Mouse (Mus musculus): ENCODE results near the gene Lce1b. TPM values are rescaled to one million over a fixed set of nuclear protein-coding genes. Genes with fewer than 3 reads are reported as not detected.

The Lce1b gene
- total and polyA plus RNA-seq, 3 experiments: not detected

- Histone ChIP-seq H3K79me2 (ENCODE audit: control insufficient read depth, insufficient read depth, low read length, poor library complexity) (no peaks in the 10 kb centered on the region), H3K27ac (ENCODE audit: control insufficient read depth, low read depth, low read length) (no peak within 1 kb of the TSS), H3K4me3 (ENCODE audit: control insufficient read depth in 1 of 2, insufficient read depth in 1 of 2, low read depth in 2 of 2, low read length in 2 of 2) (no peak within 1 kb of the TSS), H3K27me3 (ENCODE audit: control insufficient read depth in 1 of 2, insufficient read depth in 2 of 2, low read length in 2 of 2) (no peaks in the 10 kb centered on the region), H3K36me3 (ENCODE audit: control insufficient read depth in 1 of 2, insufficient read depth in 2 of 2, low read length in 2 of 2) (no peaks in the 10 kb centered on the region), H3K4me1 (ENCODE audit: control insufficient read depth in 1 of 2, insufficient read depth in 2 of 2, low read length in 2 of 2) (no peaks in the 10 kb centered on the region), H3K9me3 (replicated peaks; ENCODE audit: insufficient read depth, low read length) (no peaks in the 10 kb centered on the region), H3K9ac (ENCODE audit: control insufficient read depth, low read depth, low read length, poor library complexity, severe bottlenecking) (no peak within 1 kb of the TSS)
- DNase-seq (ENCODE audit: low read depth, low spot score): no peak
- no peak for TF ChIP-seq ZC3H11A (IDR thresholded peaks at IDR 0.05; ENCODE audit: low read depth, low read length)
- TF ChIP-seq MAZ (IDR thresholded peaks at IDR 0.05; ENCODE audit: low read depth, low read length): no peak
- no peak for TF ChIP-seq TBP (IDR thresholded peaks at IDR 0.05; ENCODE audit: low read depth, low read length)
- TF ChIP-seq NRF1 (IDR thresholded peaks at IDR 0.05; ENCODE audit: insufficient read depth, low read depth, low read length, poor library complexity, severe bottlenecking): no peak
- no peak for TF ChIP-seq GABPA (IDR thresholded peaks at IDR 0.05; ENCODE audit: low read depth, low read length)
- no peak for TF ChIP-seq POLR2AphosphoS5 (IDR thresholded peaks at IDR 0.05; ENCODE audit: borderline replicate concordance, low read depth, low read length)
- no peak for TF ChIP-seq ELF1 (IDR thresholded peaks at IDR 0.05; ENCODE audit: low read depth, low read length)
- TF ChIP-seq CHD1 (IDR thresholded peaks at IDR 0.05; ENCODE audit: low read depth, low read length): no peak
- TF ChIP-seq MYB (IDR thresholded peaks at IDR 0.05; ENCODE audit: low read depth, low read length): no peak
- TF ChIP-seq USF1 (IDR thresholded peaks at IDR 0.05; ENCODE audit: low read depth, low read length): no peak
- no peak for TF ChIP-seq TCF12 (IDR thresholded peaks at IDR 0.05; ENCODE audit: low read depth, low read length)
- TF ChIP-seq ETS1 (IDR thresholded peaks at IDR 0.05; ENCODE audit: low read depth, low read length): no peak
- TF ChIP-seq BHLHE40 (IDR thresholded peaks at IDR 0.05; ENCODE audit: borderline replicate concordance, low read depth, low read length): no peak
- TF ChIP-seq RCOR1 (IDR thresholded peaks at IDR 0.05; ENCODE audit: low read depth, low read length): no peak
- no peak for TF ChIP-seq TAL1 (IDR thresholded peaks at IDR 0.05; ENCODE audit: low read length)
- no peak for TF ChIP-seq SMC3 (IDR thresholded peaks at IDR 0.05; ENCODE audit: low read depth, low read length)
Observed at GRCm38 (mm10) chr3:92648207-92648606, 8.5 kb downstream of the Lce1b start, which contains the start of gene Lce1a1. Gene Lce1a1, minus strand, starts transcription at chr3:92648307.

- Histone ChIP-seq H3K4me1 (ENCODE audit: control insufficient read depth in 1 of 2, insufficient read depth in 2 of 2, low read length in 2 of 2) (no peaks in the 10 kb centered on the region), H3K9me3 (replicated peaks; ENCODE audit: insufficient read depth, low read length) (no peaks in the 10 kb centered on the region), H3K27ac (ENCODE audit: control insufficient read depth, low read depth, low read length) (no peak overlapping the region), H3K9ac (ENCODE audit: control insufficient read depth, low read depth, low read length, poor library complexity, severe bottlenecking) (no peak overlapping the region), H3K79me2 (ENCODE audit: control insufficient read depth, insufficient read depth, low read length, poor library complexity) (no peaks in the 10 kb centered on the region), H3K4me3 (ENCODE audit: control insufficient read depth in 1 of 2, insufficient read depth in 1 of 2, low read depth in 2 of 2, low read length in 2 of 2) (no peak overlapping the region), H3K36me3 (ENCODE audit: control insufficient read depth in 1 of 2, insufficient read depth in 2 of 2, low read length in 2 of 2) (no peaks in the 10 kb centered on the region), H3K27me3 (ENCODE audit: control insufficient read depth in 1 of 2, insufficient read depth in 2 of 2, low read length in 2 of 2) (no peaks in the 10 kb centered on the region)
- no peak for TF ChIP-seq MYC (IDR thresholded peaks at IDR 0.05; ENCODE audit: low read depth, low read length)
- TF ChIP-seq TAL1 (IDR thresholded peaks at IDR 0.05; ENCODE audit: low read length): no peak
- no peak for TF ChIP-seq RAD21 (IDR thresholded peaks at IDR 0.05; ENCODE audit: low read depth, low read length)
- TF ChIP-seq USF1 (IDR thresholded peaks at IDR 0.05; ENCODE audit: low read depth, low read length): no peak
- no peak for TF ChIP-seq MXI1 (IDR thresholded peaks at IDR 0.05; ENCODE audit: low read depth, low read length)
- TF ChIP-seq BHLHE40 (IDR thresholded peaks at IDR 0.05; ENCODE audit: borderline replicate concordance, low read depth, low read length): no peak
- TF ChIP-seq E2F4 (IDR thresholded peaks at IDR 0.05; ENCODE audit: borderline replicate concordance, low read depth, low read length): no peak
- TF ChIP-seq JUND (IDR thresholded peaks at IDR 0.05; ENCODE audit: low read depth, low read length): no peak
- no peak for TF ChIP-seq SMC3 (IDR thresholded peaks at IDR 0.05; ENCODE audit: low read depth, low read length)
- TF ChIP-seq TCF12 (IDR thresholded peaks at IDR 0.05; ENCODE audit: low read depth, low read length): no peak
- TF ChIP-seq GATA1 (IDR thresholded peaks at IDR 0.05; ENCODE audit: low read depth, low read length): no peak
- no peak for TF ChIP-seq ZC3H11A (IDR thresholded peaks at IDR 0.05; ENCODE audit: low read depth, low read length)
- no peak for TF ChIP-seq CHD2 (IDR thresholded peaks at IDR 0.05; ENCODE audit: low read length)
- TF ChIP-seq KAT2A (conservative IDR thresholded peaks at IDR 0.05; ENCODE audit: low read depth, low read length): no peak
- no peak for TF ChIP-seq MEF2A (IDR thresholded peaks at IDR 0.05; ENCODE audit: extremely low read depth, insufficient replicate concordance, low read depth, low read length, poor library complexity, severe bottlenecking)
- no peak for DNase-seq (ENCODE audit: low read depth, low spot score)
Observed at GRCm38 (mm10) chr3:92639854-92640253, 16.9 kb downstream of the Lce1b start.
